Mouse (Mus musculus) left cerebral cortex, postnatal 36 days (tissue): ENCODE results near the gene Ptprn2. TPM values are rescaled to one million over a fixed set of nuclear protein-coding genes. Genes with fewer than 3 reads are reported as not detected.

Experiments
- DNase-seq, 2 experiments: peaks; one replicate each; pipeline ENCODE4 v3.0.0; 2021 to 2022; ENCODE audit warnings: low spot score in 2 of 2, mixed read lengths in 1 of 2
- intact Hi-C: fragments of 180-260 bp; cut with DNase I; formaldehyde crosslinking; loops from one replicate; pipeline ENCODE4 v1.15.1; 2025
- total RNA-seq, 2 experiments: library from RNA; stranded (reverse); gene quantifications; 2 replicates each; pipeline ENCODE4 v1.2.3; 2021

The Ptprn2 gene
- total RNA-seq, 2 experiments from 2014 or later, result 356 to 375 TPM

DNA sequence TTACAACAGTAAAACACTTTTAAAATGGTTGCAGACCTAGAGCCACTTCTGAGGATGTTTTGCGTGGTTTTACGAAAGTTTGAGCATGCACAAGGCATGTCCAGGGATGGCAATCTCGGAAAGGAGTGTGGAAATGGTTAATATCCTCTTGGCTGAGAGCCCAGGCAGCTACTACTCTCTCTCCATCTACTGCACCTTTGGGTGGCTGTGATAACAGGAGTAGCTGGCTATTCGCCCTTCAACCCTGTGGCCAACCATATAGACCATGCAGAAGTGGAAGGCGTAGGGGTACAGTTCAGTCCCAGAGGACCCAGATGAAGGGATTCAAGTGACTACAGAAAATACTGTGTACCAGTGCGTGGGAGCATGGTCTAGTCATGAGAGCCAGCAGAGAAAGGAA lies 655.9 kb downstream of the Ptprn2 start:
- no peak for DNase-seq
- intact Hi-C loops, result no loop called here

GRCm38 (mm10) chr12:117149176-117149575 lies 663.7 kb downstream of the Ptprn2 start:
- intact Hi-C loops, result no loop called here
- DNase-seq, result no peak

- no peak for DNase-seq
- intact Hi-C loops, result loop anchor here (5.0 to 10.0 kb wide), 2 partner anchors 114 to 194 kb away; no protein-coding TSS in a partner anchor
Measured at GRCm38 (mm10) chr12:117150611-117151395, 665.3 kb downstream of the Ptprn2 start.

DNA sequence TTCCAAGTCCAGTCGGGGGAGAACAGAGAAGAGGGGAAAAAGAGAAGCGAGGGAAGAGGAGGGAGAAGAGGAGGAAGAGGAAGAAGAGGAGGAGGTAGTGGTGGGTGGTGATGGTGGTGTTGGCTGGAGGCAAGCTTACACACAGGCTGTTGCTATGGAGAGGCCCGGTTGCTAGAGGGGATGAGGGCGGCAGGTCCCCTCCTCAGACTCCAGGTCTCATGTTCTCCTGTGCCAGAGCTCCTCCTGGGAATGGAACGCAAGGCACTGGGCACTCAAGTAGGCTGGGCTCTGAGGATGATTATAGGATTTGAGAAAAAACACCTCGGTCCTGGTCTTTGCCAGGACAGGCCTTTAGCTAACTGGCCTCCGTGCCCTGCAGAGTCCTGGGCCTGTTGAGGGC lies 666.1 kb downstream of the Ptprn2 start:
- intact Hi-C loops, result loop anchor here (5.0 to 10.0 kb wide), 2 partner anchors 114 to 193 kb away; no protein-coding TSS in a partner anchor
- DNase-seq, result no peak

DNA sequence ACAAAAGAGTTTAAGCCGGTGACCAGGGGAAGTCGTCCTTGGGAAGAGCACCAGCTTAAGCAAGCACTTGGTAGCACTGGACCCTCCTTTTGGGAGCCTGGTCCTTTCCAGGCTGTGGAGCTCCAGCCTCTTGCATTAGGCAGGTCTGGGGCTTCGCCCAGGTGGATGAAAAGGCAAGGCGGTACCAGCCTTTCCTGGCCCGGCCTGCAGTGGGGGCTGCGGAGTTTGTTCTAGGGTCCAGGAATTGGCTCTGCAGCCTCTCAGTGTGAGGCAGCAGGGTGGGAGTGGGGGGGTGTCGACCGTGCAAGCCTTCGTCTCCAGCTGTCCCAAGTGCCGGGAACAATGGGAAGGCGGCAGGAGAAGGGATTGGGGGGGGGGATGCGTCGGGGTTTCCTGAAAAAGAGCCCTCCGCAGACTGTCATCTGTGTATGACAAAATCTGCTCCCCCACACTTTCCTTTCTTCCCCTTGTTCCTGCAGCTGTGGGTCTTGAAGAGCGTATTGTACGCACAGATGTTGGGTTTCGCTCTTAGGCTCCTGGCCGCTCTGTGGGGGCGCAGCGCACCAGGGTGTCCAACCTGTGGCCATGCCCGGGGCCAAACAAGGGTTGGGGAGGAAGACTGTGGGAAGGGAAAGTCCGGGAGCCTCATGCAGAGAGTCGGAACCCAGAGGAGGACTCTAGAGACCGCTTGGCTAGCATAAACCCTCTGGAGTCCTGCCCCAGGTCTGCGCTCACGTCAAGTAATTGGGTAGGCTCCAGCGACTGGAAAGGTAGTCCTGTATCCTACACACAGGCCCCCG lies 667.0 kb downstream of the Ptprn2 start:
- intact Hi-C loops, result loop anchor here (5.0 to 10.0 kb wide), 2 partner anchors 115 to 192 kb away; no protein-coding TSS in a partner anchor

GRCm38 (mm10) chr12:117153166-117153480 lies 667.6 kb downstream of the Ptprn2 start:
- intact Hi-C loops, result loop anchor here (5.0 to 10.0 kb wide), 2 partner anchors 116 to 192 kb away; no protein-coding TSS in a partner anchor
- no peak for DNase-seq

More for the DNA sequence above, 667.0 kb downstream of the Ptprn2 start:
- DNase-seq, result no peak

- intact Hi-C loops, result loop anchor here (5.0 to 10.0 kb wide), 2 partner anchors 117 to 191 kb away; no protein-coding TSS in a partner anchor
- DNase-seq, result peak; percentile 64 to 84
Measured at GRCm38 (mm10) chr12:117153671-117154355, 668.3 kb downstream of the Ptprn2 start.

DNA sequence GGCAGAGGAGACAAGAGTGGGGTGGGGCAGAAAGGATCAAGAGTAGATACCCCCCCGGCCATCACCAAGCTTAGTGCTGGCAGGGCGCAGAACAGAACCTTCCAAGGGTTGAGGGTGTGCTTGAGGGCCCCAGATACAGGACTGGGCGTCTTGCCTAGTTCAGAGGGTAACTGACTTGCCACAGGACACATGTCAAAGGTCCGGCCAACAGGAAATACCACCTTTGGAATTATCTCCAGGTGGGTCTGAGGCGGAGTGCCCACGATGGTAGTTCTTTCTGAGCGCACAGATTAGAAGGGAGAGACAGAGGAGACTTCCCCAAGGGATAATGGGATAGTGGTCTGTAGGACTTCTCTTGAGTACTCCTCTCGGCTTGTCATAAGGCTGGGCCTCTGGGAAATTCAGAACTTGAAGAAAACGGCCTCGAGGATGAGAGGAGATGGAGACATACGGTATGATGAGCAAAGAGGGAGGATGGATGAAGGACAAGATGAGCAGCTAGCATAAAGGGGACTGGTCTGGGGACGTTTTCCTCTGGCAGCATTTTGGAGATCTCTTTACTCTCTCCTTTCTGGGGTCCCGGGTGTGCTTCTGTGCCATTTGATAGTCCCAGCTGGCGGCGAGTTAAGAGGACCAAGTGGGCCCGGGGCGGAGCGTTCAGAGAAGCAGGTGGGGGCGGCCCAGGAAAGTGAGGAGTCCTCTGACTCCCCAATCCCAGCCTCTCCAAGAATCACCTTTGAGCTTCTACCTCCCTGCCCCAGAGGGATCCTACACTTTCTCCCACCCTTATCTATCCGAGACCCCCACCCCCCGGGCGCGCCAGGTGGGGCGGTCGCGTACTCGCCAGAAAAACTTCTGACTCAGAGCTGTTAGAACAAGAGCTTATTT lies 669.1 kb downstream of the Ptprn2 start:
- no peak for DNase-seq
- intact Hi-C loops, result loop anchor here (5.0 to 10.0 kb wide), 2 partner anchors 117 to 190 kb away; no protein-coding TSS in a partner anchor

GRCm38 (mm10) chr12:117155307-117156220 lies 670.0 kb downstream of the Ptprn2 start:
- intact Hi-C loops, result loop anchor here (10.0 kb wide), 1 partner anchor 189 kb away; no protein-coding TSS in a partner anchor
- no peak for DNase-seq

DNA sequence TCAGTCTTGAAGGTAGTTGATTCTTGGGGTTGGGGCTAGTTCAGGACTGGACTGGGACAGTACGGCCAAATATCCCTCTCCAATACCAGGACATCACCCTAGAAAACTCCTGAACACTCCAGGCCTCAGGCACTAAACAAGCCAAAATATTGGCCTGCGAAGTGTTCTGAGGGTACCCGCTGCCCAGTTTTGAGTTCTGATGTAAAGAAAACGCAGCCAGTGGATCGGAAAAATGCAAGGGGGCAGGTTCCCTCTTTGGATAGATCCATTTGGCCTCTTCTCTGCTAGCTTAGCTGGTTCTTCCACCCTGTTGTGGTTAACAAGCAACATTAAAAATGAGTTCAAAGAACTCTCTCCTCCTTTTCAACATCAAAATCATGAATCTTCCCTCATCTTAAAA lies 670.7 kb downstream of the Ptprn2 start:
- intact Hi-C loops, result loop anchor here (10.0 kb wide), 1 partner anchor 189 kb away; no protein-coding TSS in a partner anchor
- DNase-seq, result no peak

DNA sequence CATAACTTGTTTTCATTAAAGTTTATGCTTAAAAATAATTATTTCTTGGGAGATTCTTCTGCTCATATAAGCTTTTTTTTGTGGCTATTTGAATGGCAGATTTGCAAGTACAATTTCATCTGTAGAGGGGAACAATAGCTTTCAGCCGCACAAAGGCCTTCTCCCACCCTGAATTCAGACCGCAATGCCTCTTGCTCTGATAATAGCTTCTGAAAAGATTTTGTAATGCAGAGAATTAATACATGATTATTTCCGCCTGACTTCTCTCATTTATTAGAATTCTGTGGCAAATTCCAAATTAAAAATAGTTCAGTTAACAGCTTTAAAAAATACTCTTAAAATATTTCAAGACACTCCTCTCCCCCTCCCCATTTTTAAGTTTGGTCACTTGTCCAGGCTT lies 671.3 kb downstream of the Ptprn2 start:
- intact Hi-C loops, result loop anchor here (10.0 kb wide), 1 partner anchor 188 kb away; no protein-coding TSS in a partner anchor
- DNase-seq, result no peak

- intact Hi-C loops, result loop anchor here (10.0 kb wide), 1 partner anchor 188 kb away; no protein-coding TSS in a partner anchor
- no peak for DNase-seq
Measured at GRCm38 (mm10) chr12:117157249-117157648, 671.7 kb downstream of the Ptprn2 start.

DNA sequence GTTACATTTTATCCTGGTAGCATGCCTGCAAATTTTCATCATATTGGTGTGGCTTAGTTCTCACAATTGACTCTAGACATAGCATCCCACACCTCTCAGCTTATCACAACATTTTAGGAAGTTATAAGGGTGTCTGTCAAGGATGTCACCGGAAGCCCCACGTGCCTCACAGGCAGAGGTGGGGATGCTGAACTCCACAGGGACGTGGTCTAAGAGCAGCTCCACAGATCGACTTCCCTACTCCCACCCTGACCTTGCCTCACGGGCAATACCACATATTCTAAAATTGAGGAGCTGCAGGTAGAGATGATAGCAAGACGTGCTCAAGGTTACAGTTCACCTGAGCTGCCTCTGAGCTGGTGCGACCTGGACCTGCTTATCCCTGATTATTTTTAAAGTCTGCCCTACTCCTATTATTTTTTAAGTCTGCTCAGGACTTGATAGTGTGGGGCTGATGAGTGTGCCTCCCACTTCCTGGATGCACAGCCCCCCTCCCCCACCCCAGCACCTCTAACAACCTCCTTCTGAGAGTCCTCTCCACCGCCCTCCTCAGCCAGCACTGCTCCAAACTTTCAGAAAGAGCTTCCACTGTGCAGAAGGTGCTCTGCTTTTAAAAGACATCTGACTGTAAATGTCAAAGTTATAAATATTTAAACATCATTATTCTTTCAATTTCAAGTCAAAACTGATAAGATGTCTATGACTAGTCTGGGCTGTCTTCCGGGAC lies 672.3 kb downstream of the Ptprn2 start:
- no peak for DNase-seq
- intact Hi-C loops, result loop anchor here (10.0 kb wide), 1 partner anchor 187 kb away; no protein-coding TSS in a partner anchor

- intact Hi-C loops, result loop anchor here (10.0 kb wide), 1 partner anchor 186 kb away; no protein-coding TSS in a partner anchor
- no peak for DNase-seq
Measured at GRCm38 (mm10) chr12:117158950-117159668, 673.6 kb downstream of the Ptprn2 start.

DNA sequence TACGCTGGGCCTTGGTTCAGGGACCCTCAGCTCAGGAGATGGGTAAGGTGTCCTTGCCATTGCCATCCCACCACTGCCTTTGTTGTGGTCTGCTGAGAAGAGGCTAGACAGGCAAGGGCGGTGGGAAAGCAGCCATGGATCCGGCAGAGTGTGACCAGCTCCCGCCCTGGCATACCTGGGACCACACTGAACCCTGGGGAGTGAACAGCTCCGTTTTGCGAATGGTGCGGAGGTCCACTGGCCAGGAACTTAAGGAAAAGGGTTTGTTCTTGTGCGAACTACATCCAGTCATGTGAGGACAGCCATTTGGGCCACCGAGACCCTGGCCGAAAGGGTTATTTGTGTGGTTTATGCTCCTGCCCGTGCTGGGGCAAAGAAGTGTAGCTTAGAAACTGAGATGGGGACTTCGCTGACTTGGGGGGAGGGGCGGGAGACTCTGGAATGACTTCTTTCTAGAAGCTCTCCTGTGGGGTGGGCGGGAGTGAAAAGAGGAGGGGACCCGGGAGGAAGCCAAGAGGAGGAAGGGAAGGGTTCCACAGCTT lies 674.2 kb downstream of the Ptprn2 start:
- intact Hi-C loops, result loop anchor here (5.0 to 10.0 kb wide), 2 partner anchors 38 to 185 kb away; no protein-coding TSS in a partner anchor
- DNase-seq, result no peak
